Mouse (Mus musculus): Measurements from ENCODE around the gene Bin2.

GRCm38 (mm10) chr15:100706226-100706625, 36.9 kb upstream of the Bin2 start:
- TF ChIP-seq CTCF (IDR thresholded peaks at IDR 0.05; ENCODE audit: low read depth, low read length) (no peak), GATA2 (IDR thresholded peaks at IDR 0.05; ENCODE audit: borderline replicate concordance, low read depth, low read length) (no peak)

Measured in G1E (cell line).